Mouse (Mus musculus): ENCODE results near the gene Zfp729b. TPM values are rescaled to one million over a fixed set of nuclear protein-coding genes. Genes with fewer than 3 reads are reported as not detected.

The Zfp729b gene
- 1 to 10 TPM; 3.8 to 5.2 TPM for total RNA-seq (2021)

GRCm38 (mm10) chr13:67609066-67609876 lies at the start of gene Zfp729b:
TSS of gene Zfp729b (minus strand) at chr13:67609707.
- intact Hi-C loops (cut with DNase I), result loop anchor here (1.0 to 2.0 kb wide), 4 partner anchors 28 to 115 kb away; partner anchors contain the start of genes Gm49345, Zfp729a and Zfp748
- DNase-seq, result peak; percentile 91 to 97

GRCm38 (mm10) chr13:67652496-67652895 lies 43.0 kb upstream of the Zfp729b start:
- DNase-seq, result no peak
- intact Hi-C loops (cut with DNase I), result no loop called here

- intact Hi-C loops (cut with DNase I), result loop anchor here (1.0 to 5.0 kb wide), 5 partner anchors 28 to 331 kb away; partner anchors contain the start of genes Zfp457 and Zfp729b
- DNase-seq, result peak; percentile 84 to 85
Observed at GRCm38 (mm10) chr13:67637294-67638007, 27.9 kb upstream of the Zfp729b start, which contains the start of the genes Gm49345 and Zfp729a. TSS of gene Gm49345 (minus strand) at chr13:67637769. TSS of gene Zfp729a (minus strand) at chr13:67637791.

- intact Hi-C loops (cut with DNase I), result no loop called here
- no peak for DNase-seq
Observed at GRCm38 (mm10) chr13:67610108-67610507, 601 bp upstream of the Zfp729b start.

- no peak for DNase-seq
- intact Hi-C loops (cut with DNase I), result no loop called here
Observed at GRCm38 (mm10) chr13:67572591-67573189, 36.8 kb downstream of the Zfp729b start.

GRCm38 (mm10) chr13:67553730-67554129 lies 55.8 kb downstream of the Zfp729b start, which contains the start of gene Zfp748:
TSS of gene Zfp748 (minus strand) at chr13:67553830.
- no peak for DNase-seq
- intact Hi-C loops (cut with DNase I), result loop anchor here (2.0 to 5.0 kb wide), 6 partner anchors 27 to 193 kb away; partner anchors contain the start of genes Gm26965, Gm28044, Zfp729b and Zfp87

- peak; percentile 80 to 88 for DNase-seq
- intact Hi-C loops (cut with DNase I), result loop anchor here (2.0 to 5.0 kb wide), 6 partner anchors 26 to 192 kb away; partner anchors contain the start of genes Gm26965, Gm28044, Zfp729b and Zfp87
Observed at GRCm38 (mm10) chr13:67552505-67553346, 56.8 kb downstream of the Zfp729b start.

GRCm38 (mm10) chr13:67545941-67546340 lies 63.6 kb downstream of the Zfp729b start:
- no peak for DNase-seq
- intact Hi-C loops (cut with DNase I), result no loop called here

Other genes starting within 250 kb of the Zfp729b start
- 1 to 10 TPM; 1.4 TPM for gene Gm28044, start 249.2 kb downstream of the Zfp729b start, total RNA-seq (2021)
- 1 to 10 TPM; 1.1 to 1.5 TPM for gene Zfp953, start 249.1 kb downstream of the Zfp729b start, total RNA-seq (2021)
- gene Gm28041, start 234.0 kb downstream of the Zfp729b start, total RNA-seq (2021), result 1 to 10 TPM; 1.7 to 2.1 TPM
- under 1 TPM; 0.72 to 0.76 TPM for gene Zfp456, start 233.9 kb downstream of the Zfp729b start, total RNA-seq (2021)
- gene Zfp429, start 209.9 kb downstream of the Zfp729b start, total RNA-seq (2021), result 1 to 10 TPM; 1.3 to 3.1 TPM
- gene Zfp459, start 188.3 kb downstream of the Zfp729b start, total RNA-seq (2021), result 1 to 10 TPM in 1 of 2 experiments, under 1 TPM in 1; 0.58 to 1.2 TPM
- gene Zfp874a, start 158.1 kb downstream of the Zfp729b start, total RNA-seq (2021), result 10 to 100 TPM in 1 of 2 experiments, 1 to 10 TPM in 1; 10.0 to 10.2 TPM
- gene Zfp874b, start 125.4 kb downstream of the Zfp729b start, total RNA-seq (2021), result 10 to 100 TPM; 16.8 to 22.4 TPM
- 1 to 10 TPM; 3.5 to 4.7 TPM for gene Zfp58, start 109.2 kb downstream of the Zfp729b start, total RNA-seq (2021)
- not detected for gene Gm26965, start 83.6 kb downstream of the Zfp729b start, total RNA-seq (2021)
- gene Zfp87, start 83.5 kb downstream of the Zfp729b start, total RNA-seq (2021), result 1 to 10 TPM; 7.1 TPM
- 1 to 10 TPM; 3.5 to 4.1 TPM for gene Zfp748, start 55.9 kb downstream of the Zfp729b start, total RNA-seq (2021)
- gene Gm49345, start 28.1 kb upstream of the Zfp729b start, total RNA-seq (2021), result under 1 TPM; 0.81 to 0.83 TPM
- 1 to 10 TPM; 3.3 to 4.2 TPM for gene Zfp729a, start 28.1 kb upstream of the Zfp729b start, total RNA-seq (2021)
- 1 to 10 TPM; 4.8 to 5.9 TPM for gene Zfp738, start 77.4 kb upstream of the Zfp729b start, total RNA-seq (2021)
- gene Zfp65, start 119.5 kb upstream of the Zfp729b start, total RNA-seq (2021), result 1 to 10 TPM; 5.7 to 6.6 TPM
- gene Zfp85, start 145.5 kb upstream of the Zfp729b start, total RNA-seq (2021), result 1 to 10 TPM; 1.9 to 2.1 TPM
- 1 to 10 TPM; 1.2 to 1.4 TPM for gene Zfp493, start 170.0 kb upstream of the Zfp729b start, total RNA-seq (2021)
- gene Zfp273, start 204.0 kb upstream of the Zfp729b start, total RNA-seq (2021), result 1 to 10 TPM; 1.8 to 2.2 TPM
- 1 to 10 TPM in 1 of 2 experiments, under 1 TPM in 1; 0.89 to 1.2 TPM for gene Gm10037, start 221.4 kb upstream of the Zfp729b start, total RNA-seq (2021)